Mouse (Mus musculus) common myeloid progenitor, adult 5-6 weeks (primary cell): Measurements from ENCODE around the gene Tle3. TPM values are rescaled to one million over a fixed set of nuclear protein-coding genes. Genes with fewer than 3 reads are reported as not detected.

Experiments used
- ATAC-seq: replicated peaks from 2 replicates; pipeline ENCODE4 v1.8.0; 2016; ENCODE audit warnings: low read depth, mild to moderate bottlenecking, moderate TSS enrichment, inconsistent platforms; ENCODE audit not compliant: poor library complexity, severe bottlenecking
- total RNA-seq: library from RNA; stranded (forward); fragments of 200-1000, 187-1606 nt; gene quantifications from 2 replicates; pipeline ENCODE4 v1.2.3, GENCODE M21; 2017

Tle3 gene
- total RNA-seq, 1 experiment from 2014 or later: 42.9 TPM

- ATAC-seq: no peak
Measured at GRCm38 (mm10) chr9:61455861-61456261, 83.7 kb downstream of the Tle3 start.

- ATAC-seq: no peak
Measured at GRCm38 (mm10) chr9:61456441-61457161, 84.4 kb downstream of the Tle3 start.

- ATAC-seq: no peak
Measured at GRCm38 (mm10) chr9:61457162-61457523, 85.0 kb downstream of the Tle3 start.

GRCm38 (mm10) chr9:61461859-61462258, 89.7 kb downstream of the Tle3 start:
- ATAC-seq: no peak

GRCm38 (mm10) chr9:61467436-61467835, 95.3 kb downstream of the Tle3 start:
- ATAC-seq: no peak
